Mouse (Mus musculus): ENCODE results near the gene Slc24a4.

Gene Slc24a4

DNA sequence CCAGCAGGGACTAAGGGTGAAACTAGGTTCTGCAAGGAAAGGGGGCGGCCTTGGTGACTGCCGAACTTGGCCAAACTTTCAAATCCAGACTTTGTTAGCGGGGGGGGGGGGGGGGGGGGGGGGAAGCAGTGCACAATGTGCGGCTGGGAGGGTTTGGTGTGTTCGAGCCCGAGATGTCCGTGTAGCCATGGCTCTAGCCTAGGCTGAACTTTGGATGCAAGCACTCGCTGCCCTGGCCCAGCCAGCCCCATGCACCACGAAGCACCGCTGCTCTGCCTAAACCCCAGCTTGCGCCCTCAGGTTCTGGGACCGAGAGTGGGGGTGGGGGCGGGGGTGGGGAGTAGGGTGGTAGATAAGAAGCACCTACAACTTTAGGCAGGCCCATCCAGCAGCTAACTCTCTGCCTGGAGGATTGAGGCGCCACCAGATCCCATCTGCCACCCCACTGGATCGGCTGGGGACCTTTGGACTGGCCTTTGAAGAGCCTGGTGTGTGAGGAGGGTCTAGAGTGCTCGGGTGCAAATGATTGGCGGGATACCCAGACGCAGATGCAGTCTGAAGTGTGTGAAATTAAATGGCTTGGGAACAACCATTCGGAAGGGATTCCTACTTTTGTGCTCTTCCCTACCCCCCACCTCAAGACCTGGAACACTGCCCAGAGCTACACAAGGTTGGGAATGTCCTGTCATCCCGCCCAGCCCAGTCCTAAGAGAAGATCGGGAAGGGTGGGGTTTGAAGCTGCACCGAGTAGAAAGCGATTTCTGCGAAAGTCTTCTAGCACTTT, 155.1 kb downstream of the Slc24a4 start:
- CTCF ChIA-PET: no interaction called here

- CTCF ChIA-PET: no interaction called here
Observed at GRCm38 (mm10) chr12:102284267-102284610, 155.7 kb downstream of the Slc24a4 start.

DNA sequence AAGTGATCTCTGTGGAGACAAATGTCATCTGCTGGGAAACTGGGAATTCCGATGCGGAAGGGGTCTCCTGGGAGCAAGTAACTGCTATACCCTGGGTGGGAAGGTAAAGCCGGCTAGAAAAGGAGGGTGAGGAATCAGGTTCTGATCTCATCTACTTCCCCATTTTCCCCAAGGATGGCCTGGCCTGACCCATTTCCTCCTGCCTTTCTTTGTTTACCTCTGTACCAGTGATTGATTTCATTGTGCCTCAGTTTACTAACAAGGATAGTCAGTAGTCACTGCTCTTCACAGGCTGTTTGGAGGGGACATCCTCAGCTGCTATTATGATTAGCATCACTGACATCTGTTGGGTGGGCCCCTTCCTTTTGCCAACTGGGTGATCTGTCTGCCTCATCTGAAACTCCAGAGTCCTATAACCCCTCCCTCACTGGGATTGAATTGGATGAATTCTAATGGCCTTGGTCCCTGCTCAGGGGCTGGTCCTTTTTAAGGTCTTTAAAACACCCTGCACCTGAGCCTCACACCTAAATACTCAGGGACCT, 156.2 kb downstream of the Slc24a4 start:
- CTCF ChIA-PET: no interaction called here

DNA sequence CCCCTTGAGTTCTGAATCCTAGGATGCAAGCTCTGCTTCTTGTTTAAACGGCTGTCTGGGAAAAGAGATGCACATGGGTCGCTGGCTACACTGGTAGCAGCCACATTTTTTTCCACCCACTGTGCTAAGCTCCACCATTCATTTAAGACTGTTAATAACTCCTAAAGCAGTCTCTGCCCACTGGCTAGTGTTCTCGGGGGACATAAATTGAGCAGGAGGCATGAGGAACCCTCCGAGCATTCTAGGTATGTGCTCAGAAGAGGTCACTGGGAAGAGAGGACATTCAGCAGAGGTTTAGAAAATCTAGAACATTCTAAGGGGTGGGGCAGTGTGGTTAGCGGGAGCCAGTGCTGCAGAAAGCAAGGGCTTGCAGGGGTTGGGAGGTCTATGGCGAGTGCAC, 156.8 kb downstream of the Slc24a4 start:
- CTCF ChIA-PET: no interaction called here

- CTCF ChIA-PET: no interaction called here
Observed at GRCm38 (mm10) chr12:102285779-102286178, 157.2 kb downstream of the Slc24a4 start.

GRCm38 (mm10) chr12:102286681-102287414, 158.3 kb downstream of the Slc24a4 start:
- CTCF ChIA-PET: no interaction called here

DNA sequence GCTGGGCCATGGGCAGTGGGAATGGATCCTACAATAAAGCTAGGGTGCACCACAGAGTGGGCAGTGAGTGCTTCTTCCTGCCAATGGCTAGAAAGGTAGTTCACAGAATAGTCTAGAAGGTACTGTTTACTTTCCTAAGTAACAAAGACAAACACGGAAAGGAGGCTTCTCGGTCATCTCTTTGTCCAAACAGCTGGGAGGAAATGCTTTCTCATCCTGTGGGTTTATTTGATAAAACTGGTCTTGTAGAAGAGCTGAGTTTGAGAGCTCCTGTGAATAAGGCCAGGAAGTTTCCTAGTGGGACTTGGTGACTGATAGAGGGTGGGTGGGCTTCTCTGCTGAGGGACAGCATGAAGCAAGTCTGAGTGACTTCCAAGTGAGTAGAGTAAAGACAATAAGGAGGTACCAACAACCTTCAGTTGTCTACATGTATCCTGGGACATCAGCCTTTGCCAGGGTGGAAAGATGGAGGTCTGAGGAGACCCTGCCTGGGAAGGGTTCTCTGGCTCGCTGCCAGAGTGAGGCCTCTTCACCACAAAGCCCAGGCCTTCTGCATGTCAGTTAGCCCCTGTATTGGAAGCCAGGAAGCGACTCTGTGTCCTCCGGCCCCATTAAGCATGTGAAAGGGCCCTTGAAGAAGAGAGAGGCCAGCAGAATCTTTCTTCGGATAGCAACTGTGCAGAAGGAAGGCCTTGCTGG, 159.5 kb downstream of the Slc24a4 start:
- CTCF ChIA-PET: interaction anchor here (0.7 kb wide), 1 partner anchor 99 kb away, joined by 3 read pairs; no protein-coding TSS in a partner anchor

DNA sequence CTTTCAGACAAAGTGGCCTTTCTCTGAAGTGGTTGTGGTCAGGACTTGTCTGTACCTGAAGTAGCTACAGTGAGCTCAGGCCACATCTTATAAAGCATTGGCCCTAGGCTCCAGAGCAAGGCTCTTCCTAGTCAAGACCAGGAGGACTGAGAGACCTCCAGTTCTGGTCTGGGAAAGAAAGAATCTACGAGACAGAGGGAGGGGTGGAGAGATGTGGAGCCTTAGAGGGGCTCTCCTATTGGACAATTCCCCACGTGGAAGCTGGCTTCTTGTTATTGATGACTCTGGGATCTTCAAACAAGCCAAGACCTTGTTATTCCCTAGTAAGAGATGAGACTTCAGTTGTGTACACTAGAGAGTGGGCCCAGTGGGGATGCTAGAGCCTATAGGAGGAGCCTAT, 160.3 kb downstream of the Slc24a4 start:
- CTCF ChIA-PET: no interaction called here

GRCm38 (mm10) chr12:102289568-102289967, 161.0 kb downstream of the Slc24a4 start:
- CTCF ChIA-PET: no interaction called here

- CTCF ChIA-PET: interaction anchor here (1.2 kb wide), 1 partner anchor 48 kb away, joined by 3 read pairs; no protein-coding TSS in a partner anchor
Observed at GRCm38 (mm10) chr12:102290662-102291061, 162.1 kb downstream of the Slc24a4 start.

DNA sequence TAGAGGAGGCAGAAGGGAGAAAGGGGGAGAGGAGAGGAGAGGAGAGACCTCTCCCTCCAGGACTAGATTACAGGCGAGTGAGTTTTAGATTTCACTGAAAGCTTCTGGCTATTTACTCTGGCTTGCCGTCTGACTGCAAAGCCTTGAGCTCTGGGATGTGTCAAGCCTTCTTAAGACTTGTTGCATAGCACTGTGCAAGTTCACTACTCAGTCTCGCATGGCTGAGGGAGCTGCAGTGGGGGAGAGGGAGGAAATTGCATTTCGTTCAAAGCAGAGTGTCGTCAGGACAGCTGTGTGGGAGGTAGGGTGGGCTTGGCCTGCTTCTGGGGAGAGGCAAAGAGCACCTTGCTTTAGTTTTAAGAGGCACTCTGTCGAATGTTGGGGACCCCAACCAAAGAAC, 163.2 kb downstream of the Slc24a4 start:
- CTCF ChIA-PET: interaction anchor here (1.2 kb wide), 1 partner anchor 47 kb away, joined by 3 read pairs; no protein-coding TSS in a partner anchor

- CTCF ChIA-PET: interaction anchor here (0.6 kb wide), 1 partner anchor 22 kb away, joined by 3 read pairs; no protein-coding TSS in a partner anchor
Observed at GRCm38 (mm10) chr12:102292501-102293215, 164.1 kb downstream of the Slc24a4 start.

DNA sequence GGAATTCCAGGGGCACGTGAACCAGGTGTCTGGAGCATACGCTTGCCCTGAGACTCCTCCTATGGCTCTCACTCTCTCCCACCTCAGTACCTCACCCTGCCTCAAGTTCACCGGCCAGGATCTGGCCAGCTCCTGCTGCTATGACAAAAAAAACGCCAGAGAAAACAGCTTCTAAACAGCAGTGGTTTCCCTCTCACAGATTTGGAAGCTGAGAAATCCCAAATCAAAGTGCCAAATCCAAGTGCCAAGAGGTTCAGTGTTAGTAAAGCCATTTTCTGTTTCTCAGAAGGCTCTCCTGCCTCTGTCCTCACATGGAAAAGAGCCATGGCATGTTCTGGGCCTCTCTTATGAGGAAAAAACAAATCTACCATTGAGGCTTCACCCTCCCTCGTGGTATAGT, 166.1 kb downstream of the Slc24a4 start:
- CTCF ChIA-PET: interaction anchor here (1.1 kb wide), 1 partner anchor 11 kb away, joined by 3 read pairs; no protein-coding TSS in a partner anchor

DNA sequence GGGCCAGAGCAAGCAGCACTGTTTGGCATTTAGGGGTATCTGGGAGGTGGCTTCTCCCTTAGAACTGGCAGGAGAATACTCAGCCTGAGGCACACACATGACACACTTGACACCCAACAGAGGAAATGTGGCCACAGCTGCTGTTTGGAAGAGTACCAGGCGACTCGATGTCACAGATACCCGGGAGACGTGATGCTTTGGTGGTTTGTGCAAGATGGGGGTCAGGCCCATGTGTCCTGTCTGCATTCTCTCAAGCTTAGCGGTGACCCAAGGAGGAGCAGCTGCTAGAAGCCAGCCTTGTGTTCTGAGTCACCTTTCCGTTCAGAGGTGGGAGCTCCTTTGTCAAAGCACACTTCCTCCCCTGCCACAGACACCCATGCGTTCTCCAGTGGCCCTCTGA, 166.7 kb downstream of the Slc24a4 start:
- CTCF ChIA-PET: interaction anchor here (0.6 kb wide), 1 partner anchor 321 kb away, joined by 4 read pairs; no protein-coding TSS in a partner anchor

- CTCF ChIA-PET: interaction anchor here (0.6 kb wide), 1 partner anchor 322 kb away, joined by 4 read pairs; no protein-coding TSS in a partner anchor
Observed at GRCm38 (mm10) chr12:102295662-102296061, 167.1 kb downstream of the Slc24a4 start.

- CTCF ChIA-PET: no interaction called here
Observed at GRCm38 (mm10) chr12:102296361-102296760, 167.8 kb downstream of the Slc24a4 start.

GRCm38 (mm10) chr12:102296967-102297366, 168.4 kb downstream of the Slc24a4 start:
- CTCF ChIA-PET: no interaction called here

GRCm38 (mm10) chr12:102299209-102299608, 170.7 kb downstream of the Slc24a4 start:
- CTCF ChIA-PET: no interaction called here

- CTCF ChIA-PET: no interaction called here
Observed at GRCm38 (mm10) chr12:102301585-102301984, 173.1 kb downstream of the Slc24a4 start.

GRCm38 (mm10) chr12:102302322-102302721, 173.8 kb downstream of the Slc24a4 start:
- CTCF ChIA-PET: no interaction called here

DNA sequence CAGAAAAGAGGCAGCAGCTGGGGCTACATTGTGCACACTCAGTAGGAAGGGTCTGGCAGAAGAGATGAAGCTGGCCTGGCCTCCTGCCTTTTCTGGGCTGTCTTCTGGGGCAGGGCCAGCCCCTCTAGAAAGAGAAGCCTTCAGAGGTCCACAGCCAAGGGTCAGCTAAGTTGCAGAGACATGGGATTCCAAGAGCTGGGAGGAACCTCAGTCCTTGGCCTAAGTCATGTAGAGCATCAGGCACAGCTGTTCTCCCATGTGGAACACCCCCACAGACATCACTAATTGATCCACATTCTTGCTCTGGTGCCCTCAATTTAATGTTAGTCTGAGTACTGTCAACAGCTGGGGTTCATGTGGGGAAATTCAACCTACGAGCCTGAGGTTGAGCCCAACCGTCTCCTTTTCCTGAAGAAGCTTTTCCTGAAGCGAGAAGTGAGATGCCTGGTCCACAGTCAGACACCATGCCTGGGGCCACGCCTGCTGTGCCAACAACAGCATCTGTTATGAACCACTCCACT, 174.4 kb downstream of the Slc24a4 start:
- CTCF ChIA-PET: interaction anchor here (0.7 kb wide), 2 partner anchors 159 to 1804 kb away, joined by 3 read pairs; no protein-coding TSS in a partner anchor

All from spleen, embryonic (tissue).